Mouse (Mus musculus) liver, postnatal 0 days (tissue): ENCODE measurements around the gene Rnf26. TPM values are rescaled to one million over a fixed set of nuclear protein-coding genes. Genes with fewer than 3 reads are reported as not detected.
A peak's percentile ranks its signal among the peaks of the same experiment; 100 is the strongest.

Source experiments
- ATAC-seq: fragments of 200-750 bp; cut with Nextera tagmentation; 2 replicates; pipeline ENCODE4 v1.8.0; 2017; ENCODE audit warnings: mild to moderate bottlenecking, moderate library complexity
- DNase-seq: peaks from one replicate; pipeline ENCODE4 v3.0.0-alpha.2; 2016
- H3K27ac ChIP-seq: fragments of 300-500 bp; sonication (generic); 2 replicates; pipeline ENCODE4 v1.5.1; 2014; ENCODE audit warnings: antibody characterized with exemption, moderate library complexity, mild to moderate bottlenecking, low read depth
- H3K27me3 ChIP-seq: fragments of 300-500 bp; sonication (generic); 2 replicates; pipeline ENCODE4 v1.6.1; 2014; ENCODE audit warnings: low read length, control low read depth, mixed read lengths; ENCODE audit not compliant: insufficient read depth
- H3K36me3 ChIP-seq: fragments of 300-500 bp; sonication (generic); replicated peaks from 2 replicates; pipeline ENCODE4 v1.6.1; 2014; ENCODE audit warnings: mild to moderate bottlenecking, control low read depth, low read length, moderate library complexity, mixed read lengths; ENCODE audit not compliant: insufficient read depth
- H3K4me1 ChIP-seq: fragments of 300-500 bp; sonication (generic); 2 replicates; pipeline ENCODE4 v1.6.1; 2014; ENCODE audit warnings: antibody characterized with exemption, mild to moderate bottlenecking, control low read depth; ENCODE audit not compliant: insufficient read depth
- H3K4me2 ChIP-seq: fragments of 300-500 bp; sonication (generic); 2 replicates; pipeline ENCODE4 v1.6.1; 2014; ENCODE audit warnings: low read depth, mild to moderate bottlenecking, low read length, moderate library complexity, mixed read lengths
- H3K4me3 ChIP-seq: fragments of 300-500 bp; sonication (generic); 2 replicates; pipeline ENCODE4 v1.5.1; 2014; ENCODE audit warnings: low read depth, low read length
- H3K9ac ChIP-seq: fragments of 300-500 bp; sonication (generic); replicated peaks from 2 replicates; pipeline ENCODE4 v1.6.1; 2014; ENCODE audit warnings: mild to moderate bottlenecking, moderate library complexity
- H3K9me3 ChIP-seq: fragments of 300-500 bp; sonication (generic); 2 replicates; pipeline ENCODE4 v1.6.1; 2016; ENCODE audit warnings: mild to moderate bottlenecking, control low read depth, low read length, mixed read lengths
- CTCF ChIP-seq: sonication (generic); IDR thresholded peaks from 2 replicates; pipeline ENCODE4 v1.5.1; 2016; ENCODE audit warnings: antibody characterized with exemption, low read depth
- EP300 ChIP-seq: IDR thresholded peaks from 2 replicates; pipeline ENCODE4 v1.6.1; 2016; ENCODE audit warnings: antibody characterized with exemption, low read depth, mild to moderate bottlenecking
- WGBS: fragments of 180-500 bp; shearing (Covaris S2); extraction: QIAGEN DNeasy Blood & Tissue Kit; methylation state at CpG from one replicate; pipeline ENCODE4 v1.1.7; 2014; ENCODE audit not compliant: insufficient replicate concordance; 5-methylcytosine and 5-hydroxymethylcytosine counted together
- polyA plus RNA-seq: library from polyadenylated mRNA; unstranded; fragments of >200 nt; fragmentation: Nextera tagmentation; extraction: Ambion mirVana; gene quantifications from 2 replicates; pipeline ENCODE4 v1.2.1, GENCODE M21; 2015

Gene Rnf26
- polyA plus RNA-seq, 1 experiment from 2014 or later: 18.8 TPM

DNA sequence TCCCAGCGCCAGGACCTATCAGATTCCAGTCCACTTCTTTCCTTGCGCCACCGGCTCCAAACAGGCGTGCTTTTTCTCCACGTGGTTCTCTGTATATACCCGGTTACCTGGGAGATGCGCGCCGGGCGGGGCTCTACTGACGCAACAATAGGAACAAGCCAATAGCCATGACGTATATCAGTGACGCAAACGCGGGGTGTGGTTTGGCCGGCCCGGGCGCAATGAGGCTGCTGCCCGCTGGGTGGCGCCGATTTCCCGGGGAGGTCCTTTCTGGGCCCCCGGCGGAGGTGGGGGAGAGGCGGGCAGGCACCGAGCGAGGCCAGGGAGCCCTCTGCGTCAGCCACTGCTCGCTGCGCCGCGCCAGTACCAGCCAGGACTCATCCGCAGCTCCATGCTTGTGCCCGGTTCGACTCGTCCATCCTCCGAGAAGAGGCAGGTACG, 46.5 kb downstream of the Rnf26 start, which contains the start of gene Usp2:
TSS of gene Usp2 (plus strand) at position 237 of the 441 bp plus-strand sequence.
- Histone ChIP-seq H3K4me1 (peaks cover 8% of the 10 kb centered on the region; the same call in 1 of the 2 replicates), H3K36me3 (no peaks in the 10 kb centered on the region), H3K27me3 (no peaks in the 10 kb centered on the region), H3K9me3 (no peaks in the 10 kb centered on the region), H3K4me3 (peak within 1 kb of the TSS; percentile 49), H3K27ac (no peak within 1 kb of the TSS), H3K4me2 (peak within 1 kb of the TSS; percentile 75), H3K9ac (peak within 1 kb of the TSS; percentile 58)
- DNase-seq (peak; percentile 98), ATAC-seq (peak; percentile 95)
- under 1% methylated on average over 38 of the region's 38 CpGs for WGBS
- TF ChIP-seq CTCF (peak; percentile 91), EP300 (no peak)

DNA sequence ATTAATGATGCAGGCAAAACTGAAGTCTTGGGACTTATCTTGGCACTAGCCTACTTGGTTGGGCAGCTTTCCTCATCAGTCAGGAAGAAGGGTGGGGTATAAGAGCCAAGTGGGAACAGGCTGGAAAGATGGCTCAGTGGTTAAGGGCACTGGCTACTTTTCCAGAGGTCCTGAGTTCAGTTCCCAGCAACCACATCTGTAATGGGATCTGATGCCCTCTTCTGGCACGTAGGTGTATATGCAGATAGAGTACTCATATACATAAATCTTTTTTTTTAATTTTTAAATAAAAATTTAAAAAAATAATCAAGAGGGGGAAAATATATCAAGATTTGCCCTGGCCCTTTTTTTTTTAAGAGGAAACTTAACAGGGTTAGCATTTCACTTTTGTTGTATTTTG, 48.1 kb downstream of the Rnf26 start:
- Histone ChIP-seq H3K4me1 (peaks cover 8% of the 10 kb centered on the region; the same call in 1 of the 2 replicates), H3K9ac (no peak overlapping the region), H3K9me3 (no peaks in the 10 kb centered on the region), H3K4me2 (no peak overlapping the region), H3K4me3 (no peak overlapping the region), H3K27ac (no peak overlapping the region), H3K27me3 (no peaks in the 10 kb centered on the region), H3K36me3 (no peaks in the 10 kb centered on the region)
- ATAC-seq (no peak), DNase-seq (no peak)
- 21% methylated on average over 1 of the region's 1 CpGs for WGBS
- TF ChIP-seq EP300 (no peak), CTCF (peak; percentile 21)

- no peak for DNase-seq
- H3K9me3 ChIP-seq: no peaks in the 10 kb centered on the region
- TF ChIP-seq CTCF (no peak), EP300 (no peak)
- H3K36me3 ChIP-seq: no peaks in the 10 kb centered on the region
- no peak overlapping the region for H3K9ac ChIP-seq
- 86% methylated on average over 6 of the region's 6 CpGs for WGBS
- no peaks in the 10 kb centered on the region for H3K27me3 ChIP-seq
- no peak for ATAC-seq
- no peak overlapping the region for H3K4me3 ChIP-seq
- no peaks in the 10 kb centered on the region for H3K4me1 ChIP-seq
- H3K4me2 ChIP-seq: no peak overlapping the region
- no peak overlapping the region for H3K27ac ChIP-seq
These were observed 54.7 kb downstream of the Rnf26 start for GRCm38 (mm10) chr9:44058606-44059005.

DNA sequence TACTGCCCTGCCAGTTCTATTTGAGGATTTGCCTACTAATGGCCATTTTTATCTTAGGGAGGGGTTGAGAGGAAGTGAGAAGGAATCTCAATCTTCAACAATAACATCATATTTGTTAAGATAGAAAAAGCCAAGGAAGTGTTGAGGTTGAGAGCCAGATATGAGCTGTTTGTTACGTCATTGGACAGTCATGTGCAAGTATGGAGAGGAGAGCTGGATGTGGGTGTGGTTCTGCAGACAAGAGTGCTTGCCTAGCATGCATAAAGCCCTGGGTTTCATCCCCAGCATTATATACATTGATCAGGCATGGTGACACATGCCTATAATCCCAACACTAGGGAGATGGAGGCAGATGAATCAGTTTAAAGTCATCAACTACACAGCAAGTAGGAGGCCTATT, 59.4 kb downstream of the Rnf26 start:
- ATAC-seq (no peak), DNase-seq (no peak)
- 29% methylated on average over 1 of the region's 1 CpGs for WGBS
- Histone ChIP-seq H3K27ac (no peak overlapping the region), H3K4me3 (no peak overlapping the region), H3K36me3 (no peaks in the 10 kb centered on the region), H3K27me3 (no peaks in the 10 kb centered on the region), H3K4me1 (no peaks in the 10 kb centered on the region), H3K9ac (no peak overlapping the region), H3K9me3 (no peaks in the 10 kb centered on the region), H3K4me2 (no peak overlapping the region)
- TF ChIP-seq CTCF (no peak), EP300 (no peak)

DNA sequence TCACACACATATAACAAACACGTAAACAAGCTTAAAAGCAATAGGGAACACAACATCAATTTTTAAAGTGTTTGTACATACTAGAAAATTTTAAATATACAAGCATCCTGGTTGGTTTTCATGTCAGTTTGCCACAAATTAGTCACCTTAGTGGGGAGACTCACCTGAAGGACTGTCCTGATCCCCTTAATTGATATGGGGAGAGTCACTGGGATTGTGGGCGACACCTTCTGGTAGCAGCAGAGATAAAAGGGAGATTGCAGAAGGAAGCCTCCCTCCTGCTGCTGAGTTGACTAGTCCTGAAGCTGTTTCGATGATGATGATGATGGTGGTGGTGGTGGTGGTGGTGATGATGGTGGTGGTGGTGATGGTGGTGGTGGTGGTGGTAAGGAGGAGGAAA, 60.5 kb downstream of the Rnf26 start:
- no peaks in the 10 kb centered on the region for H3K4me1 ChIP-seq
- TF ChIP-seq CTCF: no peak
- TF ChIP-seq EP300: no peak

DNA sequence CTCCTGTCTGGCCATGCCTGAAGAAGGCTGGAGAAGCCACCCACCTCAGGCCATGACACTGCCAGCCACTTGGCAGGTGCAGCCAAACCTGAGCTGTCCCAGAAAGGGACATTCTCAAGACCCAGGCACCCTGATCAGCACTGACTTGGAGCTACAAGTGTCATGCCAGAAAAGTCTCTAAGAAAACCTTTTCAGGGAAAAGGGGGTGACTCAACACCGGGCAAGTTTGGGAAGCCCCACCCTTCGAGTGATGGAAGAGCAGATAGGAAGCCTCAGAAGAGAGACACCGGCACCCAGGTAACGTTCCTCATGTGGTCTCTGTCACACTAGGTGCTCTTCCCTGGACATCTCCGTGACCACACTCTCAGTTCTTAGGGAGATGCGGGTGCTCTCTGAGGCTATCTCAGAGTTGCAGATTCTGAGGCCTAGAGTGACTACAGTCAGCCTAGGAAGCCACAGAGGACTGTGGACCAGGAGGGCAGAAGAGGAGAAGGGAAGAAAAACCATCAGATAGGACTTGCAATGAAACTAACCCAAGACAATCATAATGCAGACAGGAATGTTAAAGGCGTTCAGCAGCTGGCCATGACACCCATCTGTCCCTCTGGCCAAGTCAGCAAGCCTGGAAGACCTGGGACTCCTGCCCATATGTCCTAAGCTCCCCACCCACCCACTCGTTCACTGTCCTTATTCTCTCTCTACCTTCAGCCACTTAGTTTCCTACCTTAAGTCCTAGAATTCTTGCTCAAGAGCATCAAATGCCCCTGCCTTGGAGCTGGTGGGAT, 63.7 kb downstream of the Rnf26 start:
- H3K4me2 ChIP-seq: no peak overlapping the region
- no peak for DNase-seq
- no peak for TF ChIP-seq EP300
- no peak for TF ChIP-seq CTCF
- no peaks in the 10 kb centered on the region for H3K4me1 ChIP-seq
- peaks cover 15% of the 10 kb centered on the region; the same call in 1 of the 2 replicates for H3K27me3 ChIP-seq
- H3K9me3 ChIP-seq: no peaks in the 10 kb centered on the region
- no peaks in the 10 kb centered on the region for H3K36me3 ChIP-seq
- WGBS: 69% methylated on average over 8 of the region's 8 CpGs
- no peak overlapping the region for H3K4me3 ChIP-seq
- ATAC-seq: no peak
- no peak overlapping the region for H3K9ac ChIP-seq
- H3K27ac ChIP-seq: no peak overlapping the region

More for the DNA sequence above, 60.5 kb downstream of the Rnf26 start:
- Histone ChIP-seq H3K36me3 (no peaks in the 10 kb centered on the region), H3K9ac (no peak overlapping the region), H3K9me3 (no peaks in the 10 kb centered on the region), H3K27ac (no peak overlapping the region), H3K27me3 (no peaks in the 10 kb centered on the region), H3K4me3 (no peak overlapping the region), H3K4me2 (no peak overlapping the region)
- WGBS: 54% methylated on average over 3 of the region's 3 CpGs
- no peak for ATAC-seq
- no peak for DNase-seq
